Comparison of ENCODE assay signal across 16 mouse cellular contexts in the genomic region with DNA sequence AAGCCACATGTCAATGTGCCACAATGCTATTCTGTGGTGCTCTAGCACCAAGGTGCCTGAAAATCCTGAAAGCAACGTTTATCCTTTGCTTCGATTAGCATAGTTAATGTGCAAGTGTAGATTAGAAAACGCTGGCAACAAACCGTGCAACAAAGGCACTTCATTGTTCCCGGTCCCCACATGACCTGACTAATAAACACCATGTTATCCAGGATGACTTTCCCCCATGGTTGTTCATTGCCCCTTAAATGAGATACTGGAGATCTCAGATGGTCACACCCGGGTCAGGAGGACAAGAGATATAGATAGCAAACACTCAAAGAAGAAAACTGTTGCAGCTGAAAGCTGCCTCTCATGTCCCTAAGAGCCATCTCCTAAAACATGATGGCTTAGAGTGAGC.
"Had no signal": no experiment of that assay in that cellular context is flagged by ENCODE, and none has a peak within 500 bp of the region (broad histone marks: within the 10 kb centered on the region; RNA-seq: fewer than 3 reads in every experiment).

No protein-coding gene starts in this region.

- DNase-seq: retina, postnatal 1 day; right cerebral cortex, adult 18-20 months; right cerebral cortex, postnatal 14 days; right cerebral cortex, postnatal 25 days; right cerebral cortex, postnatal 4 days; spleen, adult 18-20 months; thymus, adult 18-20 months; thymus, adult 2 months; thymus, postnatal 14 days; thymus, postnatal 25 days; thymus, postnatal 4 days had no signal

- H3K4me1 ChIP-seq: neural tube, embryonic 12.5 days; neural tube, embryonic 13.5 days; neural tube, embryonic 15.5 days; stomach, embryonic 15.5 days had no signal

- H3K4me2 ChIP-seq: neural tube, embryonic 12.5 days; neural tube, embryonic 13.5 days; neural tube, embryonic 15.5 days; stomach, embryonic 15.5 days had no signal

- H3K4me3 ChIP-seq: neural tube, embryonic 12.5 days; neural tube, embryonic 13.5 days; neural tube, embryonic 15.5 days; stomach, embryonic 15.5 days had no signal

- H3K9ac ChIP-seq: neural tube, embryonic 12.5 days; neural tube, embryonic 13.5 days; neural tube, embryonic 15.5 days; stomach, embryonic 15.5 days had no signal

- H3K27me3 ChIP-seq: neural tube, embryonic 12.5 days; neural tube, embryonic 13.5 days; neural tube, embryonic 15.5 days; stomach, embryonic 15.5 days had no signal

- H3K27ac ChIP-seq: neural tube, embryonic 12.5 days; neural tube, embryonic 13.5 days; neural tube, embryonic 15.5 days; stomach, embryonic 15.5 days; stomach, postnatal 0 days had no signal

- H3K9me3 ChIP-seq: neural tube, embryonic 12.5 days; neural tube, embryonic 13.5 days; neural tube, embryonic 15.5 days; stomach, embryonic 15.5 days had no signal

- H3K36me3 ChIP-seq: neural tube, embryonic 12.5 days; neural tube, embryonic 13.5 days; neural tube, embryonic 15.5 days; stomach, embryonic 15.5 days had no signal
